Mouse (Mus musculus) embryonic fibroblast, embryonic 13.5 days (primary cell): ENCODE data around the gene Gm21943. TPM values are rescaled to one million over a fixed set of nuclear protein-coding genes. Genes with fewer than 3 reads are reported as not detected.
"Not testable (repeated sequence)": the region's sequence is repeated elsewhere in the genome, so short reads cannot be mapped to it uniquely, and the experiment has no call there.

Experiments used
- H3K27ac ChIP-seq: 2 replicates; pipeline ENCODE4 v1.5.1; 2012; ENCODE audit warnings: low read length, control low read depth, inconsistent platforms; ENCODE audit not compliant: insufficient read depth
- H3K4me1 ChIP-seq: 2 replicates; pipeline ENCODE4 v1.6.1; 2011; ENCODE audit warnings: low read length; ENCODE audit not compliant: control insufficient read depth, insufficient read depth
- H3K4me3 ChIP-seq: 2 replicates; pipeline ENCODE4 v1.5.1; 2011; ENCODE audit warnings: mild to moderate bottlenecking, control low read depth, low read length; ENCODE audit not compliant: insufficient read depth
- polyA plus RNA-seq: library from polyadenylated mRNA; stranded (reverse); fragments of >200 nt; gene quantifications from 2 replicates; pipeline ENCODE4 v1.2.4, GENCODE M21; 2011; ENCODE audit warnings: low read depth; ENCODE audit not compliant: missing spikeins, insufficient read length

Gene Gm21943
- not detected in 2 replicates for polyA plus RNA-seq

DNA sequence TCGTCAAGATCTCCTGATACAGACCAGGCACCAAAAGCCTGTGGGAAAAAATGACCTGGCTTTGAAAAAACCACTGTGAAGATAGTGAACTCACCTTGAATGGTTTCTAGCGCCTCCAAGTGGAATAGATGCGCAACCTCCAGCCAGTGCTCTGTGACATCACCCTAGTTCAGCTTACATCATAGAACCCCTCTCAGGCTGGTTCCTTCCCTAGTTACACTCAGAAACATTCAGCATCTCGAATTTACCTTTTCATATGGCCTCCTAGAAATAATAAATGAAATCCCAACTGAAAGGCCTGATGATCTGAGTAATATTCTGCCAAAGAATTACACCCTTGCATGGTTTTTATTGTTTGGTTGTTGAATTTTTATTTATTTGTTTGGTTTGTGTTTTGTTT lies at the start of gene Gm21943:
Gene Gm21943, minus strand, starts transcription at position 101 of the 400 bp plus-strand sequence.
- H3K4me3 ChIP-seq, H3K4me1 ChIP-seq, H3K27ac ChIP-seq: not testable (repeated sequence)

Other genes with a start within 250 kb of the Gm21943 start
- not detected in 2 replicates for gene Gm28961, start 172.0 kb upstream of the Gm21943 start, polyA plus RNA-seq